Mouse (Mus musculus): ENCODE measurements around the gene Mlip.

Gene Mlip

GRCm38 (mm10) chr9:77344318-77344717 is 8.5 kb downstream of the Mlip start:
- DNase-seq, result no peak

GRCm38 (mm10) chr9:77340159-77340862 is 12.5 kb downstream of the Mlip start:
- DNase-seq, result no peak

DNA sequence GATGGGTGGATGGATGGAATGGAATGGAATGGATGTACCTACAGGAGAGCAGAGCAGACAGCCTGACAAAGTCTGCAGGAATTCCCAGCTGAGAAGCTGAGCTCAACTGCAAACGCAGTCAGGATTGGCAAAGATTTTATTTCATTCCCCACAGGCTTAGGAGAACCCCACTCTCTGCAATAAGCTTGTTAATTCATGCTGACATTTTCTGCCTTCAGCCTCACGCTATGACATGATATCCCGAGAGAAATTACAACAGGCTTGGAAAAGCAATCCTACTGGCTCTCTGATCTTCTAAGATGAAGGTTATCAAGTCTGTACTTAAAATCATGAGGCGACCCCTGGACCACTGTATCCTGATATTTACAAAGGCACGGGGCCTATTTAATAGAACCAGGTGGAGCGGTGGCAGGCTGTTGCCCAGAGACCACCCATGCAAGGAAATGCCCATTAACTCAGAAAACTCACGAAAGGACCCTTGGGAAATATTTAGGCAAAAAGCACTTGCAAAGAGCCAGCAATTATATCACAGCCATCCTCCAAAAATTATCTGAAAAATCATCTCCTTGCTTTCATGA is 13.1 kb downstream of the Mlip start:
- DNase-seq, result no peak

- DNase-seq, result no peak
Measured at GRCm38 (mm10) chr9:77335370-77335769, 17.4 kb downstream of the Mlip start.

- DNase-seq, result no peak
Measured at GRCm38 (mm10) chr9:77318346-77318745, 34.4 kb downstream of the Mlip start.

GRCm38 (mm10) chr9:77310548-77310947 is 42.2 kb downstream of the Mlip start:
- DNase-seq, result no peak

GRCm38 (mm10) chr9:77305417-77305816 is 47.4 kb downstream of the Mlip start:
- no peak for DNase-seq

DNA sequence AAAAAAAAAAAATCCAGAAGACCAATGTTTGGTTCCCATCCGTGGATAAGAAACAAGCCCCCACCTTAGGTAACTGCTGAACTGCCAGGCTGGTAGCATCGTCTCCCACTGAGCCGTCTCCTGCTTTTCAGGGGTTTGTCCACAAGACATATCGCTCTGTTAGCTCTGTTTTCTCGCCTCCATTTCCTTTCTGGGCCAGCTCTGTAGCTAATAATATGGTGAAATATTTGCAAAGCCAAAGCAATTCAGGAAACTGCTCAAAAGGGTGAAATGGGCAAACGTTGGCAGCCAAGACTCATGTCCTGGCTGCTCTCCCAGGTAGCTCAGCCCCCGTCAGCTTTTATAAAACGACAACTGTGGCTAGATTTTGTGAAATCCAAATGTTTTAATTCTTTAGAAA is 50.4 kb downstream of the Mlip start:
- DNase-seq, result no peak

DNA sequence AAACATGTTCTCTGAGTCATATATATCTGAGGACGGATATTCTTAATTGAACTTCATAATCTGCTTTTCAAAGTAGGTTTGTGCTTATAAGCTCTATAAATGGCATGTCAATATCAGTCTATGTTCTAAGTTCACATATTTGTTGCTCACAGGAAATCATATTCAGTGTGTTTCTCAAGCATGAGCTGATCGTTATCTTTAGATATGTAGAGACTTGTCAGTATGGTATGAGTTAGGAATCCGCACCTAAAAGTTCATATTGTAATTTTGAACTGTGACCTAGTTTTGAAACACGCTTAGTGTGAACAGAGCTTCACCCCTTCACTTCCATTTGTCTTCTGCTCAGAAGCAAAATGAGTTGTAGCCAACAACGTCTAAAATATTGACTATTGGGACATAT is 64.8 kb downstream of the Mlip start:
- DNase-seq, result no peak

DNA sequence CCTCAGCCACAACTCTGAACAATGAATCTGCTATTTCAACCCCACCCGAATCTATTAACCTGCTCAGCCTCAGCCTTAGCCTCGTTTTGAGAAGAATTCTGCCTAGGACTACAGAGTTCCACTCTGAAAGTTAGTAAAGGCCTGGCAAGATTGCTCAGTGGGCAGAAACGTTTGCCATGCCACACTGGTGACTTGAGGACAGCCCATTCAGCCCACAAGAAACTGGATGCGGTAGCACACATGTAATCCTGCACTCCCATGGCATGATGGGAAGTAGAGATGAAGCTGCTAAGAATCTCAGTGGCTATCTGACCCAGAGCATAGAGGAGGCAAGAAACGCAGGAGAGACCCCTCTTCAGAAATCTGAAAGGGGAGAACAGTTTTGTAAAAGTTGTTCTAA is 73.4 kb downstream of the Mlip start:
- DNase-seq, result no peak

GRCm38 (mm10) chr9:77278055-77278454 is 74.7 kb downstream of the Mlip start:
- no peak for DNase-seq

DNA sequence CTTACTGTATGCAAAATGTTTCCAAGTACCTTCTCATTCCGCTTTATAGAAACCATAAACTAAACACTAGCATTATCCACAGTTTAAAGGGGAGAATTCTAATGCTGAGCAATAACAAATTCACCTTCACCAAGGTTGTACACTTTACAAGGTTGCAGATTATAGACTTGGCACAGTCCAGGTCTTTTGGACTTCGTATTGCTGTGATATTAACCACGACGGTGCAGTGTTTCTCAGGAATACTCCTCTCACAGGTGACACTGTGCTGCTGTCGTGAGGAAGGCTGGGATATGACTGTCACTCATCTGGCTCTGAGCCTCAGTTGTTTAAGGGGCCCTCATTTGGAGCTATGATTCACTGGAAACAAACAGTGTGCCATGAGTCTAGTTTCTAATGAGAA is 75.5 kb downstream of the Mlip start:
- DNase-seq, result no peak

DNA sequence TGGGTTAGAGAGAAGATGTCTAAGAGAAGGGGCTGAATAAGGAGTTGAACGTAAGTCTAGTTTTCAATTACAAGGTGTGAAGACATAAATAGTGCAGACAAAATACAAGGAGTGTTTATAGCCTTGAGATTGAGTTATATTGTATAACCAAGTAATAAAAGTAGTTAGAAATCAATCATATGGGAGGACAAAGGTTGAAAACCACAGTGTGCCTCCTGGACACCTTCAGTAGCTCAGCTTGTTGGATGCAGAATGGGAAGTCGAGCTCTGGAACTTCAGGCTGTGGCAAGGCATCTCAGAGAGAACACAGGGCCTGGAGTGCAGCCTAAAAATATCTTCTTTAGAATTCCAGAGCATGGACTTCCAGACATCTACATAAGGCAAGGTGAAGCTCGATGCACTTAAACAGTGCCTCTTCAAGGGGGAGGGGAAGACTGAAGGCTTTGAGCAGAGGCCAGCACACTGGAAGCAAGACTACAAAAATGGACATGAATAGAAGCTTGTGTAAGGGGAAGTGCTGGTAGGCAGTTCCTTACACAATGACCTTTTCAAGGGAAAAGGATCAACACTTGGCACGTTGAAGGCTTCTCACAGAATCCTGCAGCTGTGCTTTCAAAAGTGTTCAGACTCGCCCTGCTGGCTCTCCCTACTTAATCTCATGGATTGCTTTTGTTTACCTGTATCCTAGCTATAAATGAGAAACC is 76.2 kb downstream of the Mlip start:
- DNase-seq, result no peak

- no peak for DNase-seq
Measured at GRCm38 (mm10) chr9:77272727-77273126, 80.0 kb downstream of the Mlip start.

DNA sequence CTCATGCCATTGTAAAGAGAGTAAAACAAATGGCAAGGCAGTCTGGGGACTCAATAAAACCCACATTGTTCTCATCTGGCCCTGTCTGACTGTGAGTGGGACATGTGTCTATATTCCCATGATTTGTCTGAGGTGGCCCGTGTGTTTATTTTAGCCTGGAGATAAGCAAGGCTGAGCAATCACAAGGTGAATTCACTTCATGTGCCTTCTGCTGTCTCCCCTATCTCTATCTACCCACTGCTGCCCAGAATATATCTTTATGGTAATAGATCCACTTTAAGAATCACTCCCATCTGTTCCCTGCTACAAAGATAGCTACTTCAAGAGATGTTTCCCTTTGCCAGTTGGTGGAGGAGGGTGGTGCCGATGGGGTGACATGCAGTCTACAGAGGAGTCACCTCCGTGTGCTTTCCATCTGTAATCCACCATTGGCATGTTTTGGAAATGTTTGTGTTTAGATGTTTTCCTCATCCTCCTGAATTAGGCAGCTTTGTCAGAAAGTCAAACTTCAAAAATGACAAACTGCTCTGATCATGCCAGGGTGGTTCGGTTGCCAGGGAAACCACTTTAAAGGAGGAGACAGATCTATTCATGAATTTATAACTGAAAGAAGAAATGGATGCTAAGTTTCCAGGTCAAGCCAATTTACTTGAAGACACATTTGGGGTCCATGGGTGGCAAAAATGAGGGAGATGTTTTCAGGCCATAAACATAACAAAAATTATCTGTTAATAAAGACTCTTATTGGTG is 87.3 kb downstream of the Mlip start:
- DNase-seq, result no peak

- DNase-seq, result no peak
Measured at GRCm38 (mm10) chr9:77259052-77259451, 93.7 kb downstream of the Mlip start.

DNA sequence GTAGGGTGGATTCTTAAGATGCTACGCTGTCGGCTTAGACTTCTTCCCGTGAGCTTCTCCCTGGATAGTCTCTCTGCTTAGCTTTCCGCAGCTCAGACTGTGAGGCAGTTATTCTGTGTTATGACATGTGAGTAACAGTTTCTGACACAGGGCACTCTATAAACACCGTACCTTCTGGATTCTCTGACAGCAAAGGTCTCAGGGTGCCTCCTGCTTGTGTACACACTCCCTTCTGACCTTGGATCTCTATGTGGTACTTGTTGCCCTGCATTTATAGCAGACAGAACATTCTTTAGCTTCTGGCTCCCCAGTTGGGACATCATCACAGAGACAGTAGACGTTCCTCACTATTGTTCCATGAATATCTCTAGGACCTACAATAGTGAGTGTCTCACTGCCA is 94.5 kb downstream of the Mlip start:
- no peak for DNase-seq

DNA sequence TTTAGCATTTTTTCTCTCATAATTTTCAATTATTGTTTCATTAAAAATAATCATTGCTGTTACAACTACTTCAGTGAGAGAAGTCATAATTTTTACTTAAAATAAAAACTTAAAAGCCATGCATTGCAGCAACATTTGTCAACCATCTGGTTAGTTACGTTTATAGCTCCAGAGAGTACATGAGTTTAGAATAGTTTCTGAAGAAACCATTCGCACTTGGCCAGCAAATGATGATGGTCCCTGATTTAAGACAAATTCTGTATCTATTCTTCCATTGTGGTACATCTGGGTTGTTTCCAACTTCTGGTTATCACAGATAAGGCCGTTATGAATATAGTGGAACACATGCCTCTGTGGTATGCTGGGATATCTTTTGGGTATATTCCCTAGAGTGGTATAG is 98.3 kb downstream of the Mlip start:
- DNase-seq, result no peak

- DNase-seq, result no peak
Measured at GRCm38 (mm10) chr9:77252761-77253160, 100.0 kb downstream of the Mlip start.

GRCm38 (mm10) chr9:77252134-77252533 is 100.6 kb downstream of the Mlip start:
- DNase-seq, result no peak

- DNase-seq, result no peak
Measured at GRCm38 (mm10) chr9:77251511-77252112, 101.2 kb downstream of the Mlip start.

DNA sequence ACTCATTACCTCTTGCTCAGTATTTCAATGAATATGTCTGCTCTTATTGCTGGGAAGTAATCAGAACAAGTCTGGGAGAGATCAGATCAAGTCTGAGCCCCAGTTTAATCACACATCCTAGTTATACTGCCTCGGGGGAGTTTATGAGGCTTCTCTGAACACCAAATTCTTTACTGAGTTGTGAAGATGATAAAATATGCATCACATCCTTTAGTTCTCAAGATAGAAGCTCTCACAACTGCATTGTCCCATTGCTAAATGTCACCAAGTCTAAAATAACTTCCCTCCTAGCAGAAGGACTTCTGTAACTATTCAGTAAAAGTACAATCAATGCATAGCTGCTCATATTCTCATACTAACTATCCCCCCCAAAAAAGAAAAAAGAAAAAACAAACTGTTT is 154.5 kb downstream of the Mlip start:
- no peak for DNase-seq

GRCm38 (mm10) chr9:77179486-77179885 is 173.3 kb downstream of the Mlip start:
- no peak for DNase-seq
